Mouse (Mus musculus) kidney, adult 2 months (tissue): ENCODE measurements around the gene Hoxa6. TPM values are rescaled to one million over a fixed set of nuclear protein-coding genes. Genes with fewer than 3 reads are reported as not detected.

Source experiments
- DNase-seq: peaks from one replicate; pipeline ENCODE4 v3.0.0; 2021
- H3K27ac ChIP-seq: fragments of 200-500 bp; 2 replicates; pipeline ENCODE4 v1.5.1; 2012; ENCODE audit warnings: low read depth, low read length, control low read depth, inconsistent platforms; ENCODE audit not compliant: insufficient read depth
- H3K27me3 ChIP-seq: fragments of 200-500 bp; replicated peaks from 2 replicates; pipeline ENCODE4 v1.6.1; 2012; ENCODE audit warnings: mild to moderate bottlenecking, moderate library complexity, low read length, inconsistent platforms; ENCODE audit not compliant: control insufficient read depth, insufficient read depth
- H3K36me3 ChIP-seq: fragments of 200-500 bp; 2 replicates; pipeline ENCODE4 v1.6.1; 2012; ENCODE audit warnings: mild to moderate bottlenecking, moderate library complexity, low read length, inconsistent platforms; ENCODE audit not compliant: control insufficient read depth, insufficient read depth
- H3K4me1 ChIP-seq: fragments of 200-500 bp; 2 replicates; pipeline ENCODE4 v1.6.1; 2011; ENCODE audit warnings: low read length; ENCODE audit not compliant: control insufficient read depth, insufficient read depth
- H3K4me3 ChIP-seq: fragments of 200-500 bp; 2 replicates; pipeline ENCODE4 v1.5.1; 2011; ENCODE audit warnings: mild to moderate bottlenecking, low read depth, low read length, control low read depth; ENCODE audit not compliant: insufficient read depth
- CTCF ChIP-seq: fragments of 200-500 bp; conservative IDR thresholded peaks from 2 replicates; pipeline ENCODE4 v1.5.1; 2011; ENCODE audit warnings: low read depth, mild to moderate bottlenecking, control low read depth, low read length, moderate library complexity, mixed read lengths; ENCODE audit not compliant: insufficient read depth, insufficient read length
- POLR2A ChIP-seq: fragments of 200-500 bp; IDR thresholded peaks from one replicate; pipeline ENCODE4 v1.6.1; 2011; ENCODE audit warnings: low read depth, low read length, control low read depth
- WGBS: fragments of 180-500 bp; shearing (Covaris S2); methylation state at CpG from one replicate; pipeline ENCODE4 v1.1.7; 2018; 5-methylcytosine and 5-hydroxymethylcytosine counted together
- polyA plus RNA-seq: library from polyadenylated mRNA; depleted of rRNA; stranded (reverse); fragments of >200 nt; gene quantifications from 2 replicates; pipeline ENCODE4 v1.2.3, GENCODE M21; 2012

Gene Hoxa6
- polyA plus RNA-seq, 1 experiment: 2.4 TPM

DNA sequence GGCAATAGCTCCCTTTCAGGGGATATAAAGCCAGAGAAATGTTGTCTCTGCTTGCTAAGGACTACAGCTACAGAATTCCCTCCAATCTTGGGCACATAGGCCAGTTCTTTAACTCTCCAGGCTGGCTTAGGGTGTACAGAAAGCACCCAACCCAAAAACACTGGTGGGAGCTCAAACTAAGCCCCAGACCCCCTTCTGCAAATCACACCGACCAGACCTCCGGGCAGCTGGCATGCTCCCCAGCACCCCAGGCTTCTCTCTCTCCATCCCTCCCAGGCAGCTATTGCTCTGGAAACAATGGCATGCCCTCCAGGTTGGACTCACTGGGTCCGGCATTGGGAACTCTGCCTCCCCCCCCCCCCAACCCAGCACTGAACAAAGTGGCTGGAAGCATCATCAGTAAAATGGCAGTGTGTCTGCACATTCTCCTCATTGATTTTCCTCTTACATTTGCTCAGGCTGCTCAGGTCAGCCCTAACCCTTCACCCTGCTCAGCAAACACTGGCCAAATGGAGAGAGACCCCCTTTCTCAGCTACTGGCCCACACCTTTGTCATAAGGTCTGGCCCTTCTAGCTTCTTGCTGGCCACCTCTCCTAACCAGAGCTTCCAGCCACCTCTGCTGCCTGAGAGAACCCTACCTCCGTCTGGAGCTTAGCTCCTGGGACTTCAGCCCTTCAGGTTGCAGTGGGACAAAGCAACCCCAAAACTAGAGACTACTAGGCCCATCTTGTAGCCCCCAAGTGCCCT is 29.4 kb downstream of the Hoxa6 start:
- H3K27me3 ChIP-seq: no peaks in the 10 kb centered on the region
- TF ChIP-seq CTCF: no peak
- TF ChIP-seq POLR2A: no peak
- H3K4me3 ChIP-seq: no peak overlapping the region
- H3K27ac ChIP-seq: peak overlapping the region; percentile 32; the same call in 1 of the 2 replicates
- 28% methylated on average over 4 of the region's 4 CpGs for WGBS
- no peaks in the 10 kb centered on the region for H3K36me3 ChIP-seq
- H3K4me1 ChIP-seq: peaks cover 38% of the 10 kb centered on the region
- no peak for DNase-seq

DNA sequence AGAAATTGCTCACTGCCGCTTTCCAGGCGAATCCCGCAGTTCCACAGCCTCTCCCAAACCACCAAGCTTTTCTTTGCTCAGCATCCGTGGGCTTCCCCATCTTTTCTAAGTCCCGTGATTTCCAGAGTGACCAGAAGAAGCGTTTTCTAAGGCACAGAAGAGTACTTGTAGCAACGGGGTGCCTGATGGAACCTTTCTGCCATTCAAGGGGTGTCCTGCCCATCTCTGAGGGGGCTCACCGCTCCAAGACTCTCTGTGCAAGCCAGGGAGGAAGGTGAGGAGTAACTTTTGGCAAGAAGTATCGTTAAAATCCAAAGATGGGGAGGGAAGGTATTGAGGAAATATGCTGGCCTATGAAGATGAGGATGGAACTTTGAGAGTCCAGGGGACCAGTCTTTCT is 30.7 kb downstream of the Hoxa6 start:
- H3K27ac ChIP-seq: peak overlapping the region; percentile 35; the same call in 1 of the 2 replicates
- peaks cover 32% of the 10 kb centered on the region; the same call in 1 of the 2 replicates for H3K4me1 ChIP-seq
- WGBS: 38% methylated on average over 9 of the region's 9 CpGs
- no peaks in the 10 kb centered on the region for H3K36me3 ChIP-seq
- TF ChIP-seq CTCF (no peak), POLR2A (no peak)
- no peak for DNase-seq
- peak overlapping the region; percentile 16; the same call in 1 of the 2 replicates for H3K4me3 ChIP-seq
- H3K27me3 ChIP-seq: no peaks in the 10 kb centered on the region

DNA sequence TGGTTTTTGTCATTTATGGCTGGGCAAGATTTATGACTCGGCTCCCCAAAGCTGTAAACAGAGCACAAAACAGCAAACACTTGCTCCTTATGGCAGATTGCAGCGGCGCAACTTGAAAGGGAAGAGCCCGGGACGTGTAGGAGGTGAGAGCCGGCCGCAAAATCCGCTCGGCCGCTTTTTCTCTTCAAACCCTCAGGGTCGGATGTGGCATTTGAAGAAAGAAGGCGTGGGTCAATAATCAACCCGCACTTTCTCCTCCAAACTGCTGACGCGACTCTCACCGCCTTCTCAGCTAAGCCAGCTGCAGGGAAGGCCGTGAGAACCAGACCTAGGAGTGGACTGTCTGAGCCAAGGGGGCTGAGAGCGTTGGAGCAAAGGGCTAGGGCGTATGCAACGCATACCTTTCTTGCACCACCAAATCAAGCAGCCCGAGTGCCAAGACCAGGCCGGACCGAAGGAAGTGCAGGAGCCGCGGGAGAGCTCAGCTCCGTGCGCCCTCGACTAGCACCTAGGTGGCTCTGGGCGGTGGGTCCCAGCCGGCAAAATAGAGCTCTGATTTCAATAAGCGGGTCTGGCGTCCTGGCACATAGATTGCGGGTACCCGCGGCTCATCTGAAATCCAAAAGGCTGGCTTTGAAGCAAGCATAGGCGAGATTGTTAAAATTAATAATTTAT is 31.3 kb downstream of the Hoxa6 start, which contains the start of gene 5730596B20Rik:
5730596B20Rik (plus strand) TSS at position 438 of the 675 bp plus-strand sequence.
- WGBS: 15% methylated on average over 36 of the region's 36 CpGs
- Histone ChIP-seq H3K27ac (peak within 1 kb of the TSS; percentile 59), H3K36me3 (no peaks in the 10 kb centered on the region), H3K4me1 (peaks cover 32% of the 10 kb centered on the region; the same call in 1 of the 2 replicates), H3K27me3 (no peaks in the 10 kb centered on the region), H3K4me3 (peak within 1 kb of the TSS; percentile 29)
- peak; percentile 92 for DNase-seq
- peak; percentile 35 for TF ChIP-seq POLR2A
- no peak for TF ChIP-seq CTCF

DNA sequence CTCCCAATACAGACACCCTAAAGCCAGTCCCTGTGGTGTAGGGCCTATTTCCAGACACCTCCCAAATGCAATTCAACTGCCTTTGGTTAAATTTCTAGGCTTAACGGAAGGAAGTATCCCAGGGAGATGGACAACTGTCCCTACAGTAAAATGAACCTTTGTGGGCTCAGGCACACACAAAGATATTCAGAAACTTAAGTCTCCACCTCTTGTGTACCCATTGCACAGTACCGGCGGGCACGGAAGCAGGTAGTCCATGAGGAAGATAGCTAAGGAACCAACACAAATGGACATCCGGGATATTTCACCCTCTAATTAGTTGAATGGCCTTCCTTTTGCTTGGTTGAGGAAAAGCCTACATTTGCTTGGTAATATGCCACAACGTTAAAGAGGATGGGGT is 32.1 kb downstream of the Hoxa6 start:
- H3K27ac ChIP-seq: peak overlapping the region; percentile 59
- WGBS: 28% methylated on average over 6 of the region's 6 CpGs
- peak; percentile 34 for DNase-seq
- TF ChIP-seq POLR2A (no peak), CTCF (no peak)
- no peaks in the 10 kb centered on the region for H3K36me3 ChIP-seq
- no peaks in the 10 kb centered on the region for H3K27me3 ChIP-seq
- peak overlapping the region; percentile 29 for H3K4me3 ChIP-seq
- peaks cover 32% of the 10 kb centered on the region; the same call in 1 of the 2 replicates for H3K4me1 ChIP-seq

DNA sequence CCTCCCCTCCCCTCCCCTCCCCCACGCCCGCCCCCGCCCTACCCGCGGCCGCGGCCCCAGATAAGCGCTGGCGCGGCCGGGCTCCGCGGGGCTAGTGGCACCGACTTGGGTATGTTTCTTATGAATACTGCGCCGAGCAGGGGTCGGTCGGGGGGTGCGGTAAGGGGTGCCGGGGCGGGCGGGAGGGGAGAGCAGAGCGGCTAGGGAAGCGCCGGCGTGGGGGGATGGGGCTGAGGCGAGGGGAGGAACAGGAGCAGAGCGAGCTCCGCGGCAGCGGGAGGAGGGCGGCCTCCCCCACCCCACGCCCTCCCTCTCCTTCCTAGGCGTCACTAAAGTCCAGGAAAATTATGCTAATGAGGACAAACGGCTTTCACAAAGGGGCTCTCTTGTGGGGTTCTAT is 32.7 kb downstream of the Hoxa6 start:
- no peaks in the 10 kb centered on the region for H3K27me3 ChIP-seq
- peak; percentile 60 for DNase-seq
- H3K4me3 ChIP-seq: peak overlapping the region; percentile 29
- H3K36me3 ChIP-seq: no peaks in the 10 kb centered on the region
- no peak for TF ChIP-seq POLR2A
- no peak for TF ChIP-seq CTCF
- H3K4me1 ChIP-seq: peaks cover 30% of the 10 kb centered on the region; the same call in 1 of the 2 replicates
- peak overlapping the region; percentile 59; the same call in 1 of the 2 replicates for H3K27ac ChIP-seq
- WGBS: 16% methylated on average over 18 of the region's 35 CpGs

DNA sequence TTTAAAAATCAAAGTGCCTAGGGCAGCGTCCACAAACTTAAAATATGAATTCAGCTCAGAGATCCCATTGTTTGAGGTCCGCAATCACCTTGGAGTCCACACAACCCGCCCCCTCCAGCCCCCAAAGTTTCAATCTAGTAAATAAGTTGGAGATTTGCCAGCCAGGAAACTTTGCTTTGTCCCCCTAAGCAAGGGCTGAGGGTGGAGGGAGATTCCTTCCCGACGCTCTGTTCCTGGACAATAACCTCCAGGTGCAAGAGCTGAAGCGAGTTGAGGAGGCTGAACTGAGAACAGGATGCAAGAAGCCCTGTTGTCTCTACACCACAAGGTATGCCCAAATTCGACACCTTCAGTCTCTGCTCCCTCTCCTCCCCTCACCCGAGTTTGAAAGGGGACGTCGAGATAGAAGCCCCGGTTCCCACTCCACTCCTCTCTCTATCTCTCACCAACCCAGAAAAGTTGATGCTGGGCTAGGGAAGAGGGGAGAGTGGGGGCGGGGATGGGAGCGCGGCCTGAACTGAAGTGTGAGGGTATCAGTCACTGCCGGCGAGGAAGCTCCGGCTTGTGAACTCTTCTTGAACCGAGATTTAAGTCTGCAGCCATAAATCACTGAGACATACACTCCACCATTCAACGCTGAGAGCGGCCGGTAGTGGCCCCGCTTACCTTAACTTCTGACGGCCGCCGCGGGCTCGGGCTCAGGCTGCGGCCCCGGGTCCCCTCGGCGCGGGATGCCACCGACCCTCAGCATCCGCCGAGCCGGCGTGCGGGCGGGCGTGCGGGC is 33.4 kb downstream of the Hoxa6 start:
- Histone ChIP-seq H3K4me3 (peak overlapping the region; percentile 29), H3K36me3 (no peaks in the 10 kb centered on the region), H3K27ac (peak overlapping the region; percentile 3; the same call in 1 of the 2 replicates), H3K27me3 (no peaks in the 10 kb centered on the region), H3K4me1 (peaks cover 30% of the 10 kb centered on the region; the same call in 1 of the 2 replicates)
- DNase-seq: peak; percentile 66
- no peak for TF ChIP-seq CTCF
- no peak for TF ChIP-seq POLR2A
- WGBS: 15% methylated on average over 41 of the region's 41 CpGs

DNA sequence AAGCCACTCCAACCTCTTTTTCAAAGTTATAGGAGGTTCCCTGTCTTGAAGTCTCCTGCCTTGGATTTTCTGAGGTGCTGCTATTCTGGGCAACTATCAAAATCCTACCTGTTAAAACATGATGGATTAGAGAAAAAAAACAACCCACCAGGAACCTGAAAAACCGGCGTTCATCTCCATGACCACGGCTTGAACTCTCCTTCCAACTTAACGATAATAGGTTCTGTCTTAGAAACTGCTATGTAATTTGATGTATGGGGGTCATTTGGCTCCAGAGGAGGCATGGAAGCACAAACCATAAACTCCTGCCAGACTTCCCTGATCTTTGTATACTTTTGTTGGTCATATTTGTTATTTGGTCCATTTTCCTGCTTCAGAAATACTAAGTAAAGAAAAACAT is 34.9 kb downstream of the Hoxa6 start:
- no peak for DNase-seq
- WGBS: 33% methylated on average over 4 of the region's 4 CpGs
- no peak for TF ChIP-seq CTCF
- no peak for TF ChIP-seq POLR2A
- no peaks in the 10 kb centered on the region for H3K36me3 ChIP-seq
- peaks cover 20% of the 10 kb centered on the region; the same call in 1 of the 2 replicates for H3K4me1 ChIP-seq
- no peak overlapping the region for H3K27ac ChIP-seq
- H3K27me3 ChIP-seq: no peaks in the 10 kb centered on the region
- no peak overlapping the region for H3K4me3 ChIP-seq
